Mouse (Mus musculus): ENCODE results near the gene Prdm1.

The Prdm1 gene

DNA sequence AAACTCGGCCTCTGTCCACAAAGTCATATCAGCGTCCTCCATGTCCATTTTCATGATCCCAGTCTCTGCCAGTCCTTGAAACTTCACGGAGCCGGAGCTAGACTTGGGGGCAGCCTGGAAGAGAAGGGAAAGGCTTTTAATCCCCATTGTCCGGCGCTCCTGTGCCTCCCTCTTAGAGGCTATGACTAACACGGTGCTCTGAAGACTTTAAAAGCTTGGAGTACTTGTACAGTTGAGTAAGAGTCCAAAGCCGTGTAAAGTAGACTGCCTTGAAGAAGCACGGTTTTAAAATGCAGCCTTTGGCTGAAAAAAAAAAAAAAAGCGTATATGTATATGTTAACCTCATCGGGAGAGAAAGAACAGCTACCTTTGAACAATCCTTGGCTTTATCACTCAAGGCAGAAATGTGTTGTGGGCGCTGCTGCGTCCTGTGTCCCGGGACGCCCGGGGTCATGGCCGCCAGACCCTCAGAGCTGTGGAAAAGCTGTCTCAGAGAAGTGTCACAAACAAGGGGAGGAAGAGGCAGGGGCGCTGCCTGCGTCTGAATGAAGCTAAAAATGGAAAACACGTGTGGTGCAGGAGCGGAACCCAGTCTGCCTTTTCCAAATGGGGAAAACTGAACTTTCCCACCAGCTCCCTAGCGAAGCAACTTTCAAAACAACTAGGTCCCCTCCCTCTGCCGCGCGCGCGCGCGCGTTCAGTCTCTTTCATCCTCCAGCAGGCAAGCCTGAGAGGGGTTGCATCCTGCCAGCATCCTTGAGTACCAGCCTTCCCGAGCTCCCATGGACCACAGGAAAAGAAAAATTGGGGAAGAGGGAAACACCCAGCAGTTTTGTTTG is 71.3 kb downstream of the Prdm1 start:
- DNase-seq (ENCODE audit: low read depth, low spot score) = peak; percentile 39

DNA sequence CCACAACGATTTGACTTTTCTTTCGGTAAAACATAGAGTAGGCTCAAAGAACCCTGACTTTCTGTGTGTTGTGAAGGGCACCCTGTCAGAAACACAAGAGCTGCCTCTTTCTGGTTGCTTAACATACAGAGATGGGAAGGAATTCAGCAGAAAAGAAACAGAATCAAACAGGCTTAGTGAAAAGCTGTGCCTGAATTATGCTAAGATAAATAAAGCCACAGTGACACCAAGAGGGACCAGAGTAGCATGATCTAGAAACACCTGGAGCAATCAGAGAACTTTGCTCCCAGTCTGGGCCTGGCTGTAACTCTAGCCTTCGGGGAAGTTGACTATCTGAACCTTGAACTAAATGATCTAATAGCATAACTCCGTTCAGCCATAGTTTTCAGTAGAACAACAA is 73.5 kb downstream of the Prdm1 start:
- no peak for DNase-seq (ENCODE audit: low read depth, low spot score)

DNA sequence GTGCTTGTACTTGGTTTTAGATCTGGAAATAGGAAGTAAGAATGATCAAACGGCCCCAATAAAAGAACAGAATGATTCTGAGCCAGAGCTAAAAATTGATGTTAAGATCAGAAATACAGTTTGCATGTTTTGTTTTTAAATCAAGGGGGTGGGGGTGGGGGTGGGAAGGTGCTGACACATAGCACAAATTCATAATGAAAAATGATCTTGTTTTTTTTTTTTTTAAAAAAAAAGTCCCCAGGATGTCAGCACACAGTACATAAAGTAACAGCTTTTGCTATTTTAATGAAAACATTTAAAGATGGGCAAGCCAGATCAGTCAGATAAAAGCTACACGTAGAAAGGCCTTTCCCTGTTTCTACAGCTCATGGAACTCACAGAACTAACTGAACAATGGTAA is 74.2 kb downstream of the Prdm1 start:
- DNase-seq (ENCODE audit: low read depth, low spot score) = no peak

DNA sequence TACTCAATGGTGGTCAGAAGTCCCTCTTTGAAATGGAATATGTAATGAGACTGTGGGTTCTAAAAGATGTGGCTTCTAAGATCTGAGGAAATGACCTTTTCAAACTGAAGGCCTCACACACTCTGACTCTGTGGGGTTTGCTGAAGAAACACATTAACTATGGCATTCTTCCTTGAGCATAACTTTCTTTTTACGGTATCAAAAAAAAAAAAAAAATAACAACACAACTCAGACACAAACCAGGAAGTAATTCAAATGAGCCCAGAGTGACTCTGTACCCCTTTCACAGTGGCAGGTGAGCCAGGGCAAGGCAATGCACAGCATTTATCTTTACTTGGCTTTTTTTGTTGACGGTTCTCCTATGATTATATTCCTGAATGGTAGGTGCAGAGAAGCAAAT is 77.5 kb downstream of the Prdm1 start:
- DNase-seq (ENCODE audit: low read depth, low spot score) = no peak

DNA sequence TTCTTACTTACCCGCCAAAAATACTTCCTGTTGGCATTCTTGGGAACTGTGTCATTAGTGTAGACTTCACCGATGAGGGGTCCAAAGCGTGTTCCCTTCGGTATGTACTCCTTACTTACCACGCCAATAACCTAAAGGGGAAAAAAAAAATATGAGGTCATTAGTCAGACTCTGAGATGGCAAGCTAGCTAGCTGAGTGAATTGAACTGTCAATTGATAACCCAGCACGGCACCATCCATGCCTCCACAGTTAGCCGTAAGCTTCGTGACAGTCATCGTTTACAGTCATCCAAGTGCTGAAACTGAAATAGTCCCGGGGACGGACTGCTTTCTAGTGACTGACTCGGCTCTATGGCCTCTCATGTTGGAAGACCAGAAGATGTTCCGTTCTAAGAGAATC is 78.2 kb downstream of the Prdm1 start:
- no peak for DNase-seq (ENCODE audit: low read depth, low spot score)

DNA sequence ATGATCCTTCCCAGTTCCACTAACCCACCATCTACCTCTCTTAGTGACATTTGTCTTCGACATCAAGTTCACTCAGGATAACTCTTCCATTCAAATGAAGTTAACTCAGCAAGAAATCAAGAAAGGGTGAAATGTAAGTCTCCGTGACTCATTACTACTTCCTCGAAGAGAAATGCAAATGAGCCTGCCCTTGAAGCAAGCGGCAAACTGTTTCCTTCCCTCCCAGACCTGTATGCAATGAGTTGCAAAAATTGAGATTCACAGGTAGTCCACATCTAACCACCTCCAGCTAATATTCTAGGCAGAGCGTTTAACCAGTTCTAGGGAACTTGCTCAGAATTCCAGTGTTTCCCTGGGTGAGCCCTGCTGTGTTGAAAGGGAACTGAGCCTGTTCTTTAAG is 78.6 kb downstream of the Prdm1 start:
- peak; percentile 67 for DNase-seq (ENCODE audit: low read depth, low spot score)

DNA sequence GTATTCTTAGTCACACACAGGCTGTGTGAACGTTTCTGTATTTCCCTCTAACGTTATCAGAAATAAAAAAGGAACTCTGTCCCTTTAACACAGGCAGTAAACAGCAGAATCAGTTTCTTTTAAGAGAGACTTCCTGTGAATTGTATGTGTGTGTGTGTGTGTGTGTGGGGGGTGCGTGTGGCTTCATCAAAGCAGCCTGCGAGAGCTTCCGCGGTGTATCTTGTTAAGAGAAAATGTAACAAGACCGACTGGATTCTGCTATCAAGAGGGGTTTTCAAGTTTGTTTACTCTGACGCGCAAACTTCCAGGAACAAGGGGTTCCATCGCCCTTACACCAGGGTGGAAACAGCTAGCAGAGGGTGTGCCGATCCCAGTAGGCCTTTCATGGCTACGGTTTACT is 80.1 kb downstream of the Prdm1 start:
- peak; percentile 92 for DNase-seq (ENCODE audit: low read depth, low spot score)

DNA sequence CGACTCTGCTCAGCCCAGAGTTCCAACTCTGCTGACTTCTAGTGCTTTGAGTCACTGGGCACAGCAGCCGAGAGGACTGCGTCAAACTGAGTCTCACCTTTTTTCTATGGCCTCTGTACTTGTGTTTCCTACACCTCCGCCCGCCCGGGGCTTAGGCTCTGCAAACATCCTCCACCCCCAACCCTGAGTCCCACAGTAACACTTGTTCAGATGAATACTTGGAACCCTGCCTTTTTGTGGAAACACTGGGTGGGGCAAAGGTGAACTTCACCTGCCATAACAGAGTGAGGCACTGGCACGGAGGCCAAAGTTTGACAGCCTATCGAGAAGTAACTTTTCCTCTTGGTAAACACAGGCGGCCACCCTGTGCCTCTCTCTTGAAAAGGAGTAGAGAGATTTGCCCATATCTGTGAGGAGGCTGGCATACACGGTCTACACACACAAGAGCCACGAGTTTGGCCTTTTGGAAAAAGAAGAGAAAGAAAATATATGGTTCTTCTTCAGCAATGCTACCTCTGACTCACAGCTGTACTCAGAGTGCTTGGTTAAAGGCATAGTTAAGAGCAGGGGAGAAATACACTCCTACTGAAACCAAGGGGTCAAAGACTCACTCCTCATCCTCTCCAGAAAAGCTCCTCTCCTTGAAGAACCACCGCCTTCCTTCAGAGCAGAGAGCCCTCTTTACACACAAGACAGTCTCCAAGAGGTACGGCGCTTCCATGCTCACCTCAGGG is 80.7 kb downstream of the Prdm1 start:
- DNase-seq (ENCODE audit: low read depth, low spot score) = peak; percentile 76

DNA sequence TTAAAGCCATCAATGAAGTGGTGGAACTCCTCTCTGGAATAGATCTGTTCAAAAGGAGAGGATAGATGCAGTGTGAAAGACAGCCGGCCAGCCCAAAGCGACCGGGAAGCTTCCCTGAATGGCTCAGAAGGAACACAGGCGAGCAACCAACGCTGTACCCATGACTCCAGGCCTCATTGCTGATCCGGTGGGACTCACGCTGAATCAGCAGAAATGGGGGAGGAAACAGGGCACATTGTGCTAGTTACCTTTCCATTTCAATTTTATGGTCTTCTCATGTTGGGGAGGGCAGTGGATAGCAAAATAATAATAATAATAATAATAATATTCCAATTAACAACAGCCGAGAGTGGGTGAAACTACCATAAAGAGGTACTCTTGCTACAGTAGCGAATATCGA is 81.3 kb downstream of the Prdm1 start:
- no peak for DNase-seq (ENCODE audit: low read depth, low spot score)

DNA sequence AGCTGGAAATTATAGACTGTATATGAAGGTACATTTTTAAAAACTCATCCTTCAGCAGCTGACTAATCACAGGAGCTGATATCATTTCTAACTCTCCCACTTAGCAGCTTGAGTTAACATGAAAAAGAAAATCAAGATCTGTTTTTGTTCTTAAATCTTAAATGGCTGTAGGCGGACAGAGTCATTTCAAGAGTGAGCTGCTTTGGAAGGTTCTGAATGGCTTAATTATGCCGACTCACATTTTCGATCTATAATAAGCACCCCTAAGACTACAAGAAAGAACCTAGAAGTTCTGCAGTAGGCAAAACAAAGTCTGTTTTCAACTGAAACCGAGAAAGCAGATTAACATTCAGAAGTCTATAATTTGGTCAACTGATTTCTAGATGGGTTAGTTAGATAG is 83.9 kb downstream of the Prdm1 start:
- peak; percentile 56 for DNase-seq (ENCODE audit: low read depth, low spot score)

DNA sequence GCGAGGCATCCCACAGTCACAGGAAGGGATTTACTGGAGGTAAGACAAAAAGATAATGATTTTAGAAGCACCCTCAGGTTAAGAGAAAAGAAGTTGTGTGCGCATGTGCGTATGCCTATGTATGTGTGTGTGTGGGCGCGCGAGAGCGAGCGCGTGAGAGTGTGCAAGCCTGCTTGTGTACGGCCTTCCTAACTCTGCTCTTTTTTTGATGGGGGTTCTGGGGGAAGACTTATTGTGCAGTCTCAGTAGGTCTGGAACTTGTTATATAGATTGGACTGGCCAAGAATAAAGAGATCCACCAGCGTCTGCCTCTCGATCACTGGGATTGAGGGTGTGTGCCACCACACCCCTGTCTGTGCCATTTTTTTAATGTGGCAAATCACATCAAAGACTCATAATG is 84.6 kb downstream of the Prdm1 start:
- DNase-seq (ENCODE audit: low read depth, low spot score) = peak; percentile 76

DNA sequence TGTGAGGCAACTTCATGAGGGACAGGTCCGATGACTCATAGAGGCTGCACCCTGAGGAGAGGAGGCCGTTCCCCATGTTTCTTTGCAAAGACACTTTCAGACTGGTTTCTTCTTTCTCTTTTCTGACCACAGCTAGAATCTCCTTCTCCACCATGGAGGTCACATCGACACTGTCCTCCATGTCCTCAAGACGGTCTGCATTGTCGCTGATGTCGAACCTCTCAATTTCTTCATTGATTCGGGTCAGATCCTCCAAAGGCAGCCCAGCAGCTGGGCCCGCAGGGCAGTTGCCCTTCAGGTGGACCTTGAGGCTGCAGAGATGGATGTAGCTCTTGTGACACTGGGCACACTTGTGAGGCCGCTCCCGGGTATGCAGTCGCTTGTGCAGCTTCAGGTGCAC is 88.6 kb downstream of the Prdm1 start:
- DNase-seq (ENCODE audit: low read depth, low spot score) = no peak

DNA sequence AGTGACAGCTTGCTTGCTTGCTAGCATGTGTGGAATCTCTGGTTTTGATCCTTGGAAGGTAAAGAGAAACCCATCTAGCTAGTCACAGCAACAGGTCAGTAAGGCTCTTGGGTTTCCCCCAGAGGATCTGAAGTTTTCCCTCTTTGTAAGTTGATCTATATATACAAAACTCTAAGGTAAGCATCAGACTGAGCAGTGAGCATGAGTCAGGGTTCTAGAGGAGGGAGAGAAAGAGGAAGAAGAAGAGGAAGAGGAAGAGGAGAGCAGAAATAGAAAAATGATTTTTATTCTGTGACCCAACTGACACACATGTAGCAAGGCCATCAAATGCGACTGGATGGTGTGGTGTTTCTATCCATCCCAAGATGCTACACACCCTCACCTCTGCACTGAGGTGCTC is 90.7 kb downstream of the Prdm1 start:
- no peak for DNase-seq (ENCODE audit: low read depth, low spot score)

DNA sequence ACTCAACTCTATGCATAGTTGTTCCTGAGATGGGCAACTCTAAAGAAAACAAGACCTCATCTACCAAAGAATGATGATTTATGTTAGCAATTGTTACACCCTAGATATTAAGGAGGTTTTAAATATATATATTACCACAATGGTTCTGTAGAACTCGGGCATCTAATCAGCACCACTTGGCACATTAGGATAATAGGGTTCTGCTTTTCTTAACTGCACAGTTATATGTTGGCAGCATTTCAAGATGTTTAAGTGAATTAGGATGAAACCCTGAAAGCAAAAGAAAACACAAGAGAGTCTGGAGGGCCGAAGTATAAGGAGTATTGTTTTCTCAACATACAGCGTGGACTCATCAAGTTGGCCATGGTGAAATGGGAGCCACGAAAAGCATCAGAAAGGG is 92.3 kb downstream of the Prdm1 start:
- DNase-seq (ENCODE audit: low read depth, low spot score) = no peak

DNA sequence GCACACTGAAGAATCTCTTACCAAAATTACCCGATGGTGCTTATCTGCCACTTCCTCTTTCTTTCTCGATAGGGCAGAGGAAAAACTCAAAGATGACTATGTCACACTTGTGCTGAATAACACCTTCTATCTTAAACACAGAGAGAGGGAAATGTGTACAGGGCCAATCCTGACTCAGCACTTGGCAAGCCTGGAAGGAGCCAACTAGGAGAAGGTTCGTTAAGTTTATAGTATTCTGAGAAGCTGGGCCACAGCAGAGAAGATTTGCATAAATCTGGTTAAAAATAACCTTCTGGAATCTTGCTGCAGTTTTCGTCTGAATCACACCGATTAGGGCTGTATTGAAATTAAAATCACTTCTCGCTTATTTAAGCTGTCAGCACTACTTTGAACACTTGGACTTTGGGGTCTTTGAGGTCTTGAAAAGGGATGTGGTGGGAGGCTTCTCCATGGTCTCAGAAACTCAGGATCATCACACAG is 93.6 kb downstream of the Prdm1 start:
- DNase-seq (ENCODE audit: low read depth, low spot score) = no peak

DNA sequence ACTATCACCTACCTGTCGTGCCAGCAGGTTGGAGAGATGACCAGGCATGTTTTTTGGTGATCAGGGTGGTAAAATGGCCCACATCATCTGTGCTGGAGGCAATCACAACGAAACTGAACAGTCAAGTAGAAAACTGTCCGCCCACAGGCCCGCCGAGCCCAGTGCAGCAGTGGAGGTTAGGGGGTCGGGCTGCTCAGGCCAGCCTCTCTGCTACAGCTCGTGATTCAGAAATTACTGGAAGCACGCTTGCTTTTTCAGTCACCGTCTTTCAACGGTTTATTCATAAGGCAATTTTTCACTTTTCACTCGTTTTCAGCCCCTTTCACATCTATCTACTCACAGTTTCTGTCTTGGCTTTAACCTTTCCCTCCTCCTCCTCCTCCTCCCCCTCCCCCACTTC is 96.1 kb downstream of the Prdm1 start:
- DNase-seq (ENCODE audit: low read depth, low spot score) = no peak

DNA sequence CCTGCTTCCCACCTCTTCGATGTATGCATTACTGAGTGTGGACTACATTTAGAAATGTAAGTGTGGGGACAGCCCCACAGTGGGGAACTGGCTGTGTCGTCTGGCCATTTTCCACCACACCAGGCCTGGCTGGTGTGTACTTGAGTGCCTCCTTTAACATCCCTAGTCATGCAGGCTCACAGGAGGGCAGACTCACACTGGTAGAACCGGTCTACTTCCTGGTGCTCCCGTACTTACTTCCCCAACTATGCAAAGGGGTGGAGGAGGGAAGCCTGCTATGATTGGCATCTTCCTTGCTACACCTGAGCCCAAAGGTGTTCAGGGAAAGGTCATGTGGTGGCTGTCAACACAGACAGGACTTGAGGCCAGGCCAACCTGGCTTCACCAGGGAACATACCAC is 96.6 kb downstream of the Prdm1 start:
- no peak for DNase-seq (ENCODE audit: low read depth, low spot score)

DNA sequence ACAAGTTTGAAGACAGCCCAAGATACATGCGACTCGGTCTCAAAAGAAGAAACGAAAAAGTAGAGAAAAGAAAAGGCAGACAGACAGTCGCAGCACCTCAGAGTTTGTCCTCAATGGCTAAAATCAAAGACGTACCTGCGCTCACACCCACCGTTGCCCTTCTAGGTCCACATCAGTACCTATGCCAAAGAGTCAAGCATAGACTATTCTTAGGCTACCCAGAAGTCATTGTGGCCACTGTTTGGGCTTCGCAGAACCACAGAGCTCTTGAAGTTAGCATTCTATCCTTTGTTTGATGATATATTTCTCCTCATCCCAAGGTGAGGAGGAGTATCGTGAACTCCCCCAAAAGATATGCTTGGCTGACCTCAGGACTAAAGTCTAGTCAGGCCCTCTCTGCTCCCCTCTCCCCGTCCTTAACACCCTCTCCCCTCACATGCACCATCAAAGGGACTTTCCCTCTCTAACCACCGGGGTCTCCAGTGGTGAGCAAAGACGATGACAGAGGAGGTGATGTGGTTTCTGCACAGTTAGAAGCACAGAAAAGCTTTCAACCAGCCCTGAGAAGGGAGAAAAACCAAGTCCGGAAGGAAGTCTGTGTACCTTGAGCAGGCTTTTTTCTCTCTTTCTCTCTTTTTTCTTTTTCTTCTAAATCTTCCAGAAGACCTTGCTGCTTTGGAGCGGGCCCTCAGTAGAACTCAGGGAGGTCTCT is 99.0 kb downstream of the Prdm1 start:
- DNase-seq (ENCODE audit: low read depth, low spot score) = peak; percentile 73

DNA sequence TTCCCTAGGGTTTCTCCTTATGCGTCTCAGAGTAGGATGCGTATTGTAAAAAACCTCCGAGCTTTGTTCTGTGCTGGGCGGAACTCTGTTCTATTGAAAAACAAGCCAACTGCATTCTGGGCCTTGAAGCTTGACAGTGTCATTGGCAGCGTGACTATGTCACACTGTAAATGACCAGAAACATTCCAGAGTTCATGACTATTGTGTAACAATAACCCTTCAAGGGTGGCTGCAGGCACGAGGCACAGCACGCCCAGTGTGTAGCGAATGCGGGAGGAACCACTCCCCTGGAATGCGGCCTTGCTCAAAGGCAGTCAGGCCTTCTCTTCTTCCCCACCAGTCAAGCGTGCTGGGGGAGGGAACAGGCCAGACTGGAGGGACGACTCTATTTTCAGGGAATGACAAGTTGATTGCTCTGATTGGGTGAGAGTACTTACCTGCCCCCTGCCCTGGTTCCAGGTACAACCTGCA is 100.4 kb downstream of the Prdm1 start:
- DNase-seq (ENCODE audit: low read depth, low spot score) = no peak

DNA sequence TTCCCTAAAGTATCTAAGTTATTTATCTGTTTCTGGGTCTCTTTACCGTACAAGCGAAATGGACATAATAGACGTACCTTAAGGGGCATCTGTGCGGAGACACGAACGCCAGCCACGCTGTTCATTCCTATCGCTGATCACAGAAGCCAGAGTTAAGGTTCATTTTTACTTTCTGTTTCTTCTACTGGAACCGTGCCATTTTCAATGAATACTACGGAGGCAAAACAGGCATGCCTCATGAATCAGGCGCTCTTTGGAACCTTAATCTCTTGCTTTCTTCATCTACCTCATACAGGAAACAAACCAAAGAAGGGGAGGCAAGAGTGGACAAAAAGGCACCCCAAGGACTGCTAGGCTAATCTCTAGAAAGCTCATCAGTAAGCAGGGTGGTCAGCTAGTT is 100.9 kb downstream of the Prdm1 start:
- peak; percentile 52 for DNase-seq (ENCODE audit: low read depth, low spot score)

DNA sequence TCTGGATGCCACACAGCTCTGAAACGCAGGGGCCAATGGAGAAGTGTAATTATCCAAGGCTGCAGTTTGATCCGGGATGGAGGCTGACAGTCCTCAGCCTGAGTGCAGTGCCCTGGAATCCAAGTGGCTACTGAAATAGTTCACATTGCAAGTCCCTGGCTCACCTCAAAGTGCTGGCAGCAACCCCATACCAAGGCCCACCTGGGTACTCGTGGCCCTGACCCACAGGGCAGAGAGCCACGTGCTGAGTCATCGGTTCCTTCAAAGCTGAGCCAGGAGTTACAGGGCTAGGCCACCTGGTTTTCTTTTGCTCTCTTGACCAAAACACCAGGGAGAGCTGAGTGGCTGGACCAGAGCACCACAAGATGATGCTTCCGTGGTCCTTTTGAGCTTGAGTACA is 103.3 kb downstream of the Prdm1 start:
- no peak for DNase-seq (ENCODE audit: low read depth, low spot score)

DNA sequence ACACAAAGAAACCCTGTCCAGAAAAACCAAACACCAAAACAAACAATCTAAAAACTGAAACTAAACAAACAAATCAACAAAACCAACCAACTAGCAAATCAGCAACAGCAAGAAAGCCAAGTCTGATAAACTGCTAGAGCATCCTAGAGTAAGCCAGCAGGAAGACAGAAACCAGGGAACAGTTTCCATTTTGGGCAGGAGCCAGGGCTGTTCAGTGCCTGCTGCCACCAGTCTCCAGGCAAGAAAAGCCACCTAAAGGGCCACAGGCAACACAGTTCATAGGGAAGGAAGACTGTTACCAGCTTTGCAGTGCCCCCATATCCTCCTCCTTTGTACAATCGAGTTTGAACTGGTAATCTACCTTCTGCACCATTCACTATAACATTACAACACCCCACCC is 106.4 kb downstream of the Prdm1 start:
- no peak for DNase-seq (ENCODE audit: low read depth, low spot score)
